Mouse (Mus musculus) E14TG2a.4 (cell line): ENCODE measurements around the gene Cela3b.

ENCODE experiments used
- CTCF ChIP-seq: conservative IDR thresholded peaks from 2 replicates; pipeline ENCODE4 v1.5.1; 2014; ENCODE audit warnings: low read length
- POU5F1 ChIP-seq: IDR thresholded peaks from 2 replicates; pipeline ENCODE4 v1.6.1; 2014; ENCODE audit warnings: low read length, borderline replicate concordance

DNA sequence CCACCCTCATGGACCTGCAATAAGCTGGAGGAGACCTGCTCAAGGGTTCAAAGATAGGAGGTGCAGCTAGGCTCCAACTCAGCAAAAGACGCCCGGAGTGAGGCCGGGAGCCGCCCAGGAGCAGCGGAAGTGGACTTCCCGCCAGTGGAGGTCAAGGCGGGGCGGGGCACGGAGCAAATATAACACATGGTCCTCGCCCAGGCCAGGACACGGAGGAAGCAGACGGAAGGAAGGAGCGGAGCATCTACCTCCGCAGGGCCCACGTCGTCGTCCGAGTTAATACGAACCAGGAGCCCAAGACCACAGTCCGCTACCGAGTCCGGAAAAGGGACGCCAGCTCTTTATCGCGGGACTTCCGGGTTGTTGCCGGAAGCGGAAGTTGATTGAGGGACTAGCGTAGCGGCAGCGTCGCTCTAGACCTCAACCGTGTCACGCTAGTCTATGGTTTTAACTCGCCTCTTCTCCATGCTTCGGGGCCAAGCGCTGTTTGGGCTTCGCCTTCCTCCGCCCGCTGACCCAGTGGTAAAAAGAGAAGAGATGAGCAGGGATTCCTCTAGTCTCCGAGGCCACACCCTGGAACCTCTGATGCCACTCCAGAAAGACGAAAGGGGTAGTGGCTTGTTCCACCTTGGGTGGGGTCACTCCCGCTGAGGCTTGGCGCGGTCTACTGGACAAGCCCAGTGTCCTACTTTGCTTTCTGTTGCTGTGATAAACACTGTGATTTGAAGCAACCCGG lies 42.1 kb downstream of the Cela3b start:
- TF ChIP-seq CTCF (no peak), POU5F1 (no peak)
